Mouse (Mus musculus) left cerebral cortex, postnatal 14 days (tissue): ENCODE results near the gene Scn4a. TPM values are rescaled to one million over a fixed set of nuclear protein-coding genes. Genes with fewer than 3 reads are reported as not detected.
"Not testable (repeated sequence)": the region's sequence is repeated elsewhere in the genome, so short reads cannot be mapped to it uniquely, and the experiment has no call there.

ENCODE experiments used
- DNase-seq, 2 experiments: peaks; one replicate each; pipeline ENCODE4 v3.0.0; 2021 to 2022; ENCODE audit warnings: low spot score in 2 of 2, mixed read lengths in 1 of 2
- intact Hi-C: fragments of 180-260 bp; cut with DNase I; formaldehyde crosslinking; loops from one replicate; pipeline ENCODE4 v1.15.1; 2025
- long read RNA-seq, 2 experiments: library from polyadenylated mRNA; stranded (forward); transcript quantifications; one replicate each; pipeline ENCODE4 v2.0.0; 2021
- total RNA-seq, 2 experiments: library from RNA; stranded (reverse); gene quantifications; 2 replicates each; pipeline ENCODE4 v1.2.3; 2021

Gene Scn4a
- total RNA-seq, result under 1 TPM in 1 of 2 experiments, not detected in 1; 0.06 TPM
- long read RNA-seq, experiment 1, result 0 reads
- long read RNA-seq, experiment 2, result 0 reads

GRCm38 (mm10) chr11:106353188-106353587 lies at the start of gene Scn4a:
Gene Scn4a, minus strand, starts transcription at chr11:106353288.
- intact Hi-C loops, result no loop called here

GRCm38 (mm10) chr11:106398481-106398880 lies 45.4 kb upstream of the Scn4a start:
- intact Hi-C loops, result no loop called here
- DNase-seq, result no peak

More at GRCm38 (mm10) chr11:106353188-106353587, at the start of gene Scn4a:
- no peak for DNase-seq

GRCm38 (mm10) chr11:106397656-106398055 lies 44.6 kb upstream of the Scn4a start:
- intact Hi-C loops, result no loop called here
- DNase-seq, result peak in 1 of 2 experiments; percentile 25

- intact Hi-C loops, DNase-seq: not testable (repeated sequence)
Observed at GRCm38 (mm10) chr11:106394055-106394454, 41.0 kb upstream of the Scn4a start.

- DNase-seq, result no peak
- intact Hi-C loops, result loop anchor here (2.0 kb wide), 1 partner anchor 62 kb away; no protein-coding TSS in a partner anchor
Observed at GRCm38 (mm10) chr11:106393331-106393616, 40.2 kb upstream of the Scn4a start.

GRCm38 (mm10) chr11:106392597-106393330 lies 39.7 kb upstream of the Scn4a start:
- intact Hi-C loops, result loop anchor here (2.0 kb wide), 1 partner anchor 62 kb away; no protein-coding TSS in a partner anchor
- DNase-seq, result no peak

- DNase-seq, result peak; percentile 81 to 82
- intact Hi-C loops, result loop anchor here (2.0 kb wide), 1 partner anchor 61 kb away; no protein-coding TSS in a partner anchor
Observed at GRCm38 (mm10) chr11:106391546-106392188, 38.6 kb upstream of the Scn4a start.

- intact Hi-C loops, result no loop called here
- no peak for DNase-seq
Observed at GRCm38 (mm10) chr11:106390757-106391156, 37.7 kb upstream of the Scn4a start.

- DNase-seq, result no peak
- intact Hi-C loops, result no loop called here
Observed at GRCm38 (mm10) chr11:106389611-106390010, 36.5 kb upstream of the Scn4a start.

GRCm38 (mm10) chr11:106387791-106388216 lies 34.7 kb upstream of the Scn4a start, which contains the start of gene Icam2:
Gene Icam2, minus strand, starts transcription at chr11:106388075.
- no peak for DNase-seq
- intact Hi-C loops, result no loop called here

GRCm38 (mm10) chr11:106387020-106387419 lies 33.9 kb upstream of the Scn4a start:
- intact Hi-C loops, result no loop called here
- no peak for DNase-seq

GRCm38 (mm10) chr11:106386409-106386808 lies 33.3 kb upstream of the Scn4a start:
- intact Hi-C loops, result no loop called here
- no peak for DNase-seq

GRCm38 (mm10) chr11:106383051-106383790 lies 30.1 kb upstream of the Scn4a start:
- intact Hi-C loops, result no loop called here
- DNase-seq, result no peak

- intact Hi-C loops, result no loop called here
Observed at GRCm38 (mm10) chr11:106382424-106382823, 29.3 kb upstream of the Scn4a start.

GRCm38 (mm10) chr11:106381883-106382282 lies 28.8 kb upstream of the Scn4a start:
- intact Hi-C loops, result no loop called here
- DNase-seq, result no peak

More at GRCm38 (mm10) chr11:106382424-106382823, 29.3 kb upstream of the Scn4a start:
- DNase-seq, result no peak

- intact Hi-C loops, result no loop called here
- no peak for DNase-seq
Observed at GRCm38 (mm10) chr11:106381011-106381410, 27.9 kb upstream of the Scn4a start.

- intact Hi-C loops, result no loop called here
Observed at GRCm38 (mm10) chr11:106374979-106375378, 21.9 kb upstream of the Scn4a start.

GRCm38 (mm10) chr11:106374559-106374958 lies 21.5 kb upstream of the Scn4a start:
- intact Hi-C loops, result no loop called here
- no peak for DNase-seq

More at GRCm38 (mm10) chr11:106374979-106375378, 21.9 kb upstream of the Scn4a start:
- no peak for DNase-seq

GRCm38 (mm10) chr11:106373998-106374397 lies 20.9 kb upstream of the Scn4a start:
- intact Hi-C loops, result no loop called here
- no peak for DNase-seq

GRCm38 (mm10) chr11:106366316-106366715 lies 13.2 kb upstream of the Scn4a start:
- intact Hi-C loops, result loop anchor here (5.0 kb wide), 1 partner anchor 39 kb away; no protein-coding TSS in a partner anchor

More at GRCm38 (mm10) chr11:106366316-106366715, 13.2 kb upstream of the Scn4a start:
- DNase-seq, result peak; percentile 80 to 90
